Mouse (Mus musculus) midbrain, embryonic 14.5 days (tissue): ENCODE measurements around the gene Asprv1. TPM values are rescaled to one million over a fixed set of nuclear protein-coding genes. Genes with fewer than 3 reads are reported as not detected.
A peak's percentile ranks its signal among the peaks of the same experiment; 100 is the strongest.

Source experiments
- ATAC-seq: fragments of 200-750 bp; cut with Nextera tagmentation; 2 replicates; pipeline ENCODE4 v1.8.0; 2017; ENCODE audit warnings: moderate number of reproducible peaks, moderate library complexity; ENCODE audit not compliant: low FRiP score, low TSS enrichment
- DNase-seq: peaks from one replicate; pipeline ENCODE4 v3.0.0-alpha.2; 2015
- H3K27ac ChIP-seq: fragments of 300-500 bp; sonication (generic); replicated peaks from 2 replicates; pipeline ENCODE4 v1.5.1; 2014; ENCODE audit warnings: mild to moderate bottlenecking, low read depth, low read length, moderate library complexity
- H3K27me3 ChIP-seq: fragments of 300-500 bp; sonication (generic); 2 replicates; pipeline ENCODE4 v1.6.1; 2014; ENCODE audit warnings: low read length, control low read depth, mixed read lengths; ENCODE audit not compliant: control insufficient read depth, insufficient read depth
- H3K36me3 ChIP-seq: fragments of 300-500 bp; sonication (generic); 2 replicates; pipeline ENCODE4 v1.6.1; 2014; ENCODE audit warnings: low read length, control low read depth; ENCODE audit not compliant: control insufficient read depth, insufficient read depth
- H3K4me1 ChIP-seq: fragments of 300-500 bp; sonication (generic); 2 replicates; pipeline ENCODE4 v1.6.1; 2014; ENCODE audit warnings: mild to moderate bottlenecking, antibody characterized with exemption, low read length, control low read depth; ENCODE audit not compliant: control insufficient read depth, insufficient read depth
- H3K4me2 ChIP-seq: fragments of 300-500 bp; sonication (generic); 2 replicates; pipeline ENCODE4 v1.6.1; 2014; ENCODE audit warnings: mild to moderate bottlenecking, low read length, moderate library complexity
- H3K4me3 ChIP-seq: fragments of 300-500 bp; sonication (generic); replicated peaks from 2 replicates; pipeline ENCODE4 v1.5.1; 2014; ENCODE audit warnings: low read depth, low read length
- H3K9ac ChIP-seq: fragments of 300-500 bp; sonication (generic); replicated peaks from 2 replicates; pipeline ENCODE4 v1.6.1; 2014; ENCODE audit warnings: mild to moderate bottlenecking, low read length, moderate library complexity
- H3K9me3 ChIP-seq: fragments of 300-500 bp; sonication (generic); 2 replicates; pipeline ENCODE4 v1.6.1; 2016; ENCODE audit warnings: low read length, control low read depth, mixed read lengths; ENCODE audit not compliant: control insufficient read depth
- WGBS: fragments of 180-500 bp; shearing (Covaris S2); extraction: QIAGEN DNeasy Blood & Tissue Kit; methylation state at CpG from one replicate; pipeline ENCODE4 v1.1.7; 2014; 5-methylcytosine and 5-hydroxymethylcytosine counted together
- polyA plus RNA-seq: library from polyadenylated mRNA; unstranded; fragments of >200 nt; fragmentation: Nextera tagmentation; extraction: Ambion mirVana; gene quantifications from 2 replicates; pipeline ENCODE4 v1.2.1, GENCODE M21; 2014

Gene Asprv1
- polyA plus RNA-seq, 1 experiment from 2014 or later: 0.76 TPM

GRCm38 (mm10) chr6:86586070-86586469, 41.9 kb upstream of the Asprv1 start:
- peak overlapping the region; percentile 97 for H3K27ac ChIP-seq
- no peak overlapping the region for H3K9ac ChIP-seq
- H3K36me3 ChIP-seq: no peaks in the 10 kb centered on the region
- DNase-seq: no peak
- no peaks in the 10 kb centered on the region for H3K27me3 ChIP-seq
- no peak for ATAC-seq
- H3K9me3 ChIP-seq: no peaks in the 10 kb centered on the region
- H3K4me1 ChIP-seq: peaks cover 21% of the 10 kb centered on the region
- no peak overlapping the region for H3K4me2 ChIP-seq
- 62% methylated on average over 5 of the region's 5 CpGs for WGBS
- no peak overlapping the region for H3K4me3 ChIP-seq

GRCm38 (mm10) chr6:86588429-86588828, 39.5 kb upstream of the Asprv1 start:
- H3K9ac ChIP-seq: no peak overlapping the region
- DNase-seq: no peak
- 82% methylated on average over 6 of the region's 7 CpGs for WGBS
- no peak overlapping the region for H3K4me3 ChIP-seq
- H3K27ac ChIP-seq: no peak overlapping the region
- H3K27me3 ChIP-seq: no peaks in the 10 kb centered on the region
- H3K36me3 ChIP-seq: no peaks in the 10 kb centered on the region
- H3K4me2 ChIP-seq: no peak overlapping the region
- no peaks in the 10 kb centered on the region for H3K9me3 ChIP-seq
- ATAC-seq: no peak
- peaks cover 21% of the 10 kb centered on the region for H3K4me1 ChIP-seq

- no peaks in the 10 kb centered on the region for H3K4me1 ChIP-seq
- no peaks in the 10 kb centered on the region for H3K9me3 ChIP-seq
- no peak overlapping the region for H3K4me3 ChIP-seq
- DNase-seq (no peak), ATAC-seq (no peak)
- 84% methylated on average over 10 of the region's 10 CpGs for WGBS
- no peak overlapping the region for H3K4me2 ChIP-seq
- H3K36me3 ChIP-seq: no peaks in the 10 kb centered on the region
- no peak overlapping the region for H3K9ac ChIP-seq
- H3K27ac ChIP-seq: no peak overlapping the region
- no peaks in the 10 kb centered on the region for H3K27me3 ChIP-seq
These were observed 34.6 kb upstream of the Asprv1 start for GRCm38 (mm10) chr6:86593146-86593897.

GRCm38 (mm10) chr6:86594636-86595035, 33.3 kb upstream of the Asprv1 start:
- WGBS: 17% methylated on average over 9 of the region's 9 CpGs
- DNase-seq: peak; percentile 36

GRCm38 (mm10) chr6:86595865-86596440, 32.0 kb upstream of the Asprv1 start:
- ATAC-seq: no peak

More at GRCm38 (mm10) chr6:86594636-86595035, 33.3 kb upstream of the Asprv1 start:
- H3K9ac ChIP-seq: no peak overlapping the region
- no peaks in the 10 kb centered on the region for H3K27me3 ChIP-seq
- no peak for ATAC-seq
- H3K4me3 ChIP-seq: no peak overlapping the region
- H3K4me1 ChIP-seq: no peaks in the 10 kb centered on the region
- no peak overlapping the region for H3K27ac ChIP-seq
- no peaks in the 10 kb centered on the region for H3K9me3 ChIP-seq
- peak overlapping the region; percentile 29; the same call in 1 of the 2 replicates for H3K4me2 ChIP-seq
- no peaks in the 10 kb centered on the region for H3K36me3 ChIP-seq

GRCm38 (mm10) chr6:86598742-86599193, 29.2 kb upstream of the Asprv1 start:
- H3K4me2 ChIP-seq: no peak overlapping the region
- H3K27ac ChIP-seq: no peak overlapping the region
- no peaks in the 10 kb centered on the region for H3K4me1 ChIP-seq
- H3K27me3 ChIP-seq: no peaks in the 10 kb centered on the region
- ATAC-seq: no peak
- no peak for DNase-seq
- H3K36me3 ChIP-seq: no peaks in the 10 kb centered on the region
- H3K9ac ChIP-seq: no peak overlapping the region
- H3K9me3 ChIP-seq: no peaks in the 10 kb centered on the region
- H3K4me3 ChIP-seq: no peak overlapping the region
- 74% methylated on average over 5 of the region's 5 CpGs for WGBS

More at GRCm38 (mm10) chr6:86595865-86596440, 32.0 kb upstream of the Asprv1 start:
- no peak overlapping the region for H3K9ac ChIP-seq
- H3K27me3 ChIP-seq: no peaks in the 10 kb centered on the region
- DNase-seq: no peak
- H3K9me3 ChIP-seq: no peaks in the 10 kb centered on the region
- H3K4me1 ChIP-seq: no peaks in the 10 kb centered on the region
- 85% methylated on average over 17 of the region's 17 CpGs for WGBS
- no peaks in the 10 kb centered on the region for H3K36me3 ChIP-seq
- no peak overlapping the region for H3K27ac ChIP-seq
- H3K4me2 ChIP-seq: no peak overlapping the region
- no peak overlapping the region for H3K4me3 ChIP-seq

GRCm38 (mm10) chr6:86599197-86599596, 28.8 kb upstream of the Asprv1 start:
- H3K4me3 ChIP-seq: no peak overlapping the region
- H3K4me1 ChIP-seq: no peaks in the 10 kb centered on the region
- WGBS: 25% methylated on average over 4 of the region's 4 CpGs
- ATAC-seq (peak; percentile 43), DNase-seq (peak; percentile 88)
- no peak overlapping the region for H3K4me2 ChIP-seq
- H3K9me3 ChIP-seq: no peaks in the 10 kb centered on the region
- H3K27ac ChIP-seq: no peak overlapping the region
- H3K9ac ChIP-seq: no peak overlapping the region
- no peaks in the 10 kb centered on the region for H3K27me3 ChIP-seq
- H3K36me3 ChIP-seq: no peaks in the 10 kb centered on the region

GRCm38 (mm10) chr6:86599951-86600414, 28.0 kb upstream of the Asprv1 start:
- no peaks in the 10 kb centered on the region for H3K27me3 ChIP-seq
- H3K27ac ChIP-seq: no peak overlapping the region
- H3K36me3 ChIP-seq: no peaks in the 10 kb centered on the region
- H3K4me2 ChIP-seq: no peak overlapping the region
- H3K9me3 ChIP-seq: no peaks in the 10 kb centered on the region
- H3K4me3 ChIP-seq: no peak overlapping the region
- DNase-seq: peak; percentile 57
- H3K9ac ChIP-seq: no peak overlapping the region
- no peaks in the 10 kb centered on the region for H3K4me1 ChIP-seq
- 66% methylated on average over 6 of the region's 6 CpGs for WGBS
- no peak for ATAC-seq

- H3K4me3 ChIP-seq: no peak overlapping the region
- ATAC-seq (no peak), DNase-seq (no peak)
- H3K4me1 ChIP-seq: no peaks in the 10 kb centered on the region
- no peak overlapping the region for H3K4me2 ChIP-seq
- H3K9me3 ChIP-seq: no peaks in the 10 kb centered on the region
- H3K36me3 ChIP-seq: no peaks in the 10 kb centered on the region
- WGBS: 67% methylated on average over 7 of the region's 7 CpGs
- H3K9ac ChIP-seq: no peak overlapping the region
- H3K27ac ChIP-seq: no peak overlapping the region
- no peaks in the 10 kb centered on the region for H3K27me3 ChIP-seq
These were observed 22.7 kb upstream of the Asprv1 start for GRCm38 (mm10) chr6:86605260-86605659.
